Mouse (Mus musculus): ENCODE measurements around the gene Rab11fip2.

- TF ChIP-seq TCF12 (IDR thresholded peaks at IDR 0.05; ENCODE audit: low read depth, low read length) (no peak), USF2 (conservative IDR thresholded peaks at IDR 0.05; ENCODE audit: low read depth, low read length) (no peak), POLR2A (IDR thresholded peaks at IDR 0.05; ENCODE audit: low read depth, low read length) (no peak), E2F4 (IDR thresholded peaks at IDR 0.05; ENCODE audit: insufficient replicate concordance, low read depth, low read length) (no peak)
Measured at GRCm38 (mm10) chr19:59899965-59900364, 43.5 kb downstream of the Rab11fip2 start.
